Mouse (Mus musculus): Measurements from ENCODE around the gene Zfp451.

DNA sequence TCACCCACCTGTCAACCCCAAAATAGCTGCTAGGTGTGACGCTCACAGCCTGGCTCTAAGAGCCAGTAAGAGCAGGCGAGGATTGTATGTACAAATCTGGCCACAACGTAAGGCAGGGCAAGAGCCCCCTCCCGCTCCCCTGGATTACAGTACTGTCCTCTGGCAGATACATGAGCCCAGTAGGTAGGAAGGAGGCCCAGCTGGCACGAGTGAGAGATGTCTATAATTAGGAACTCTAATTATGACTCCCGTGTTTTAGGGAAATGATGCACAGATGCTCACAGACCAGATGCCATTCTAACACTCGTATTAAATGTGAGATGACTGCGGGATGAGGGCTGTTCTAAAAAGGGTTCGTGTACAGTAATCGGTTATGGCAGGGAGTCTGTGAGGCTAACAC lies 63.1 kb downstream of the Zfp451 start:
- TF ChIP-seq MYC (IDR thresholded peaks at IDR 0.05; ENCODE audit: low read depth, low read length) (no peak), TCF12 (IDR thresholded peaks at IDR 0.05; ENCODE audit: low read depth, low read length) (no peak), USF2 (IDR thresholded peaks at IDR 0.05; ENCODE audit: borderline replicate concordance in 1 of 2, insufficient read depth in 1 of 2, low read depth in 1 of 2, low read length in 2 of 2) (no peak), ELF1 (IDR thresholded peaks at IDR 0.05; ENCODE audit: low read depth, low read length) (no peak), NELFE (IDR thresholded peaks at IDR 0.05; ENCODE audit: low read depth, low read length) (no peak), GATA1 (IDR thresholded peaks at IDR 0.05; ENCODE audit: low read depth, low read length) (no peak), CTCF (IDR thresholded peaks at IDR 0.05 in 2 of 3, conservative IDR thresholded peaks at IDR 0.05 in 1 of 3; ENCODE audit: control insufficient read depth in 1 of 3, insufficient read depth in 1 of 3, low read depth in 2 of 3, low read length in 3 of 3, poor library complexity in 1 of 3, severe bottlenecking in 1 of 3) (no peak), E2F4 (IDR thresholded peaks at IDR 0.05; ENCODE audit: borderline replicate concordance, low read depth, low read length) (no peak), POLR2A (IDR thresholded peaks at IDR 0.05; ENCODE audit: control insufficient read depth in 1 of 2, insufficient read depth in 1 of 2, low read depth in 1 of 2, low read length in 2 of 2, poor library complexity in 1 of 2) (no peak), UBTF (IDR thresholded peaks at IDR 0.05; ENCODE audit: borderline replicate concordance, insufficient read depth, low read depth, low read length) (no peak)
